Mouse (Mus musculus) midbrain, embryonic 14.5 days (tissue): ENCODE data around the gene Plekho1. TPM values are rescaled to one million over a fixed set of nuclear protein-coding genes. Genes with fewer than 3 reads are reported as not detected.

Experiments used
- ATAC-seq: fragments of 200-750 bp; cut with Nextera tagmentation; 2 replicates; pipeline ENCODE4 v1.8.0; 2017; ENCODE audit warnings: moderate number of reproducible peaks, moderate library complexity; ENCODE audit not compliant: low FRiP score, low TSS enrichment
- DNase-seq: peaks from one replicate; pipeline ENCODE4 v3.0.0-alpha.2; 2015
- H3K27ac ChIP-seq: fragments of 300-500 bp; sonication (generic); replicated peaks from 2 replicates; pipeline ENCODE4 v1.5.1; 2014; ENCODE audit warnings: mild to moderate bottlenecking, low read depth, low read length, moderate library complexity
- H3K27me3 ChIP-seq: fragments of 300-500 bp; sonication (generic); 2 replicates; pipeline ENCODE4 v1.6.1; 2014; ENCODE audit warnings: low read length, control low read depth, mixed read lengths; ENCODE audit not compliant: control insufficient read depth, insufficient read depth
- H3K36me3 ChIP-seq: fragments of 300-500 bp; sonication (generic); 2 replicates; pipeline ENCODE4 v1.6.1; 2014; ENCODE audit warnings: low read length, control low read depth; ENCODE audit not compliant: control insufficient read depth, insufficient read depth
- H3K4me1 ChIP-seq: fragments of 300-500 bp; sonication (generic); 2 replicates; pipeline ENCODE4 v1.6.1; 2014; ENCODE audit warnings: mild to moderate bottlenecking, antibody characterized with exemption, low read length, control low read depth; ENCODE audit not compliant: control insufficient read depth, insufficient read depth
- H3K4me2 ChIP-seq: fragments of 300-500 bp; sonication (generic); 2 replicates; pipeline ENCODE4 v1.6.1; 2014; ENCODE audit warnings: mild to moderate bottlenecking, low read length, moderate library complexity
- H3K4me3 ChIP-seq: fragments of 300-500 bp; sonication (generic); replicated peaks from 2 replicates; pipeline ENCODE4 v1.5.1; 2014; ENCODE audit warnings: low read depth, low read length
- H3K9ac ChIP-seq: fragments of 300-500 bp; sonication (generic); replicated peaks from 2 replicates; pipeline ENCODE4 v1.6.1; 2014; ENCODE audit warnings: mild to moderate bottlenecking, low read length, moderate library complexity
- H3K9me3 ChIP-seq: fragments of 300-500 bp; sonication (generic); 2 replicates; pipeline ENCODE4 v1.6.1; 2016; ENCODE audit warnings: low read length, control low read depth, mixed read lengths; ENCODE audit not compliant: control insufficient read depth
- WGBS: fragments of 180-500 bp; shearing (Covaris S2); extraction: QIAGEN DNeasy Blood & Tissue Kit; methylation state at CpG from one replicate; pipeline ENCODE4 v1.1.7; 2014; 5-methylcytosine and 5-hydroxymethylcytosine counted together
- polyA plus RNA-seq: library from polyadenylated mRNA; unstranded; fragments of >200 nt; fragmentation: Nextera tagmentation; extraction: Ambion mirVana; gene quantifications from 2 replicates; pipeline ENCODE4 v1.2.1, GENCODE M21; 2014

Gene Plekho1
- polyA plus RNA-seq, 1 experiment from 2014 or later, result 63.5 TPM

GRCm38 (mm10) chr3:96033046-96033445 lies 37.2 kb upstream of the Plekho1 start:
- H3K9ac ChIP-seq, result no peak overlapping the region
- no peak overlapping the region for H3K4me3 ChIP-seq
- H3K9me3 ChIP-seq, result no peaks in the 10 kb centered on the region
- no peak overlapping the region for H3K4me2 ChIP-seq
- no peaks in the 10 kb centered on the region for H3K4me1 ChIP-seq
- ATAC-seq, result no peak
- WGBS, result 71% methylated on average over 4 of the region's 4 CpGs
- no peak overlapping the region for H3K27ac ChIP-seq
- peaks cover 47% of the 10 kb centered on the region for H3K36me3 ChIP-seq
- H3K27me3 ChIP-seq, result no peaks in the 10 kb centered on the region
- DNase-seq, result no peak

GRCm38 (mm10) chr3:96032652-96033017 lies 36.8 kb upstream of the Plekho1 start:
- ATAC-seq (no peak), DNase-seq (no peak)
- no peak overlapping the region for H3K9ac ChIP-seq
- no peaks in the 10 kb centered on the region for H3K9me3 ChIP-seq
- WGBS, result 93% methylated on average over 6 of the region's 6 CpGs
- H3K36me3 ChIP-seq, result peaks cover 47% of the 10 kb centered on the region
- H3K4me3 ChIP-seq, result no peak overlapping the region
- H3K4me1 ChIP-seq, result no peaks in the 10 kb centered on the region
- no peaks in the 10 kb centered on the region for H3K27me3 ChIP-seq
- H3K27ac ChIP-seq, result no peak overlapping the region
- no peak overlapping the region for H3K4me2 ChIP-seq

GRCm38 (mm10) chr3:96031991-96032651 lies 36.3 kb upstream of the Plekho1 start:
- DNase-seq (no peak), ATAC-seq (no peak)
- H3K4me3 ChIP-seq, result no peak overlapping the region
- 86% methylated on average over 6 of the region's 6 CpGs for WGBS
- no peak overlapping the region for H3K4me2 ChIP-seq
- no peaks in the 10 kb centered on the region for H3K27me3 ChIP-seq
- H3K9ac ChIP-seq, result no peak overlapping the region
- no peak overlapping the region for H3K27ac ChIP-seq
- peaks cover 49% of the 10 kb centered on the region for H3K36me3 ChIP-seq
- no peaks in the 10 kb centered on the region for H3K9me3 ChIP-seq
- no peaks in the 10 kb centered on the region for H3K4me1 ChIP-seq

GRCm38 (mm10) chr3:96029766-96030165 lies 34.0 kb upstream of the Plekho1 start:
- H3K4me3 ChIP-seq, result no peak overlapping the region
- H3K4me1 ChIP-seq, result no peaks in the 10 kb centered on the region
- H3K27me3 ChIP-seq, result no peaks in the 10 kb centered on the region
- H3K9me3 ChIP-seq, result no peaks in the 10 kb centered on the region
- WGBS, result 91% methylated on average over 11 of the region's 11 CpGs
- no peak for ATAC-seq
- no peak for DNase-seq
- peaks cover 51% of the 10 kb centered on the region for H3K36me3 ChIP-seq
- H3K27ac ChIP-seq, result no peak overlapping the region
- H3K9ac ChIP-seq, result no peak overlapping the region
- no peak overlapping the region for H3K4me2 ChIP-seq

- Histone ChIP-seq H3K9ac (no peak overlapping the region), H3K4me1 (no peaks in the 10 kb centered on the region), H3K27me3 (no peaks in the 10 kb centered on the region), H3K4me2 (no peak overlapping the region), H3K4me3 (no peak overlapping the region), H3K9me3 (no peaks in the 10 kb centered on the region), H3K36me3 (peaks cover 48% of the 10 kb centered on the region), H3K27ac (no peak overlapping the region)
- DNase-seq (no peak), ATAC-seq (no peak)
- WGBS, result 91% methylated on average over 3 of the region's 3 CpGs
Observed at GRCm38 (mm10) chr3:96029336-96029735, 33.5 kb upstream of the Plekho1 start.

- Histone ChIP-seq H3K27me3 (no peaks in the 10 kb centered on the region), H3K27ac (no peak overlapping the region), H3K4me2 (no peak overlapping the region), H3K9me3 (no peaks in the 10 kb centered on the region), H3K4me3 (no peak overlapping the region), H3K9ac (no peak overlapping the region), H3K4me1 (no peaks in the 10 kb centered on the region), H3K36me3 (peaks cover 45% of the 10 kb centered on the region)
- WGBS, result 89% methylated on average over 1 of the region's 1 CpGs
- no peak for ATAC-seq
- DNase-seq, result no peak
Observed at GRCm38 (mm10) chr3:96027875-96028274, 32.1 kb upstream of the Plekho1 start.

- Histone ChIP-seq H3K27ac (no peak overlapping the region), H3K36me3 (peaks cover 41% of the 10 kb centered on the region), H3K4me3 (no peak overlapping the region), H3K27me3 (no peaks in the 10 kb centered on the region), H3K9ac (no peak overlapping the region), H3K4me2 (no peak overlapping the region), H3K4me1 (no peaks in the 10 kb centered on the region), H3K9me3 (no peaks in the 10 kb centered on the region)
- DNase-seq (no peak), ATAC-seq (no peak)
- 84% methylated on average over 1 of the region's 1 CpGs for WGBS
Observed at GRCm38 (mm10) chr3:96027145-96027544, 31.3 kb upstream of the Plekho1 start.

- no peak overlapping the region for H3K27ac ChIP-seq
- WGBS, result 73% methylated on average over 5 of the region's 5 CpGs
- H3K4me2 ChIP-seq, result no peak overlapping the region
- no peaks in the 10 kb centered on the region for H3K9me3 ChIP-seq
- ATAC-seq (no peak), DNase-seq (no peak)
- H3K9ac ChIP-seq, result no peak overlapping the region
- peaks cover 22% of the 10 kb centered on the region; the same call in 1 of the 2 replicates for H3K36me3 ChIP-seq
- H3K4me1 ChIP-seq, result no peaks in the 10 kb centered on the region
- H3K27me3 ChIP-seq, result no peaks in the 10 kb centered on the region
- no peak overlapping the region for H3K4me3 ChIP-seq
Observed at GRCm38 (mm10) chr3:96021421-96022128, 25.8 kb upstream of the Plekho1 start.

- DNase-seq (no peak), ATAC-seq (no peak)
- WGBS, result 93% methylated on average over 1 of the region's 1 CpGs
- no peak overlapping the region for H3K4me2 ChIP-seq
- H3K27me3 ChIP-seq, result no peaks in the 10 kb centered on the region
- H3K27ac ChIP-seq, result no peak overlapping the region
- H3K4me1 ChIP-seq, result no peaks in the 10 kb centered on the region
- H3K4me3 ChIP-seq, result no peak overlapping the region
- peaks cover 21% of the 10 kb centered on the region; the same call in 1 of the 2 replicates for H3K36me3 ChIP-seq
- no peaks in the 10 kb centered on the region for H3K9me3 ChIP-seq
- no peak overlapping the region for H3K9ac ChIP-seq
Observed at GRCm38 (mm10) chr3:96020735-96021134, 24.9 kb upstream of the Plekho1 start.
